Mouse (Mus musculus) erythroblast, embryonic 14.5 days (primary cell): ENCODE results near the gene Atxn3.

Experiments
- GATA1 ChIP-seq: IDR thresholded peaks from 2 replicates; pipeline ENCODE4 v1.6.1; 2012; ENCODE audit warnings: low read length, inconsistent platforms, mixed read lengths
- TAL1 ChIP-seq: IDR thresholded peaks from 3 replicates; pipeline ENCODE4 v1.6.1; 2012; ENCODE audit warnings: low read length, inconsistent platforms, mixed read lengths

- no peak for TF ChIP-seq TAL1
- TF ChIP-seq GATA1: no peak
Observed at GRCm38 (mm10) chr12:101975601-101976571, 17.8 kb upstream of the Atxn3 start, which contains the start of gene Cpsf2.
